Mouse (Mus musculus) gastrocnemius, adult 8-10 months (tissue): ENCODE results near the gene Patl2. TPM values are rescaled to one million over a fixed set of nuclear protein-coding genes. Genes with fewer than 3 reads are reported as not detected.

Experiments used
- total RNA-seq, 4 experiments: library from RNA; stranded (reverse); gene quantifications; 2 replicates each; pipeline ENCODE4 v1.2.4; 2022

Gene Patl2
- total RNA-seq, 4 experiments from 2014 or later = not detected

Other genes with a start within 250 kb of the Patl2 start
- gene Ctdspl2, start 230.2 kb downstream of the Patl2 start, total RNA-seq = 1 to 10 TPM; 5.0 to 8.0 (median 6.4) TPM
- gene Mageb3, start 230.1 kb downstream of the Patl2 start, total RNA-seq = not detected
- 10 to 100 TPM; 33.9 to 42.2 (median 37.6) TPM for gene Eif3j1, start 157.6 kb downstream of the Patl2 start, total RNA-seq
- 1 to 10 TPM; 5.4 to 6.4 (median 6.1) TPM for gene Spg11, start 67.8 kb downstream of the Patl2 start, total RNA-seq
- 100 to 1,000 TPM in 1 of 4 experiments, 10 to 100 TPM in 3; 54.2 to 107 (median 77.1) TPM for gene B2m, start 38.5 kb downstream of the Patl2 start, total RNA-seq
- gene Trim69, start 25.5 kb downstream of the Patl2 start, total RNA-seq = not detected
- not detected for gene Terb2, start 83 bp upstream of the Patl2 start, total RNA-seq
- gene Sord, start 48.6 kb upstream of the Patl2 start, total RNA-seq = 10 to 100 TPM; 63.0 to 69.8 (median 66.5) TPM
- gene Duox2, start 112.3 kb upstream of the Patl2 start, total RNA-seq = under 1 TPM in 3 of 4 experiments, not detected in 1; 0.07 to 0.24 (median 0.18) TPM
- not detected for gene Duoxa2, start 112.7 kb upstream of the Patl2 start, total RNA-seq
- under 1 TPM in 3 of 4 experiments, not detected in 1; 0.48 to 0.63 (median 0.62) TPM for gene Duoxa1, start 127.5 kb upstream of the Patl2 start, total RNA-seq
- gene Duox1, start 129.5 kb upstream of the Patl2 start, total RNA-seq = under 1 TPM; 0.19 to 0.38 (median 0.29) TPM
- 1 to 10 TPM; 1.3 to 1.9 (median 1.4) TPM for gene Shf, start 183.0 kb upstream of the Patl2 start, total RNA-seq
- gene Slc28a2, start 240.3 kb upstream of the Patl2 start, total RNA-seq = 1 to 10 TPM; 4.6 to 5.7 (median 5.2) TPM